Mouse (Mus musculus) right cerebral cortex, postnatal 4 days (tissue): ENCODE data around the gene Grcc10.

ENCODE experiments used
- DNase-seq: peaks from one replicate; pipeline ENCODE4 v3.0.0-alpha.2; 2022

Grcc10 gene

GRCm38 (mm10) chr6:124729850-124730705, 11.1 kb downstream of the Grcc10 start:
- no peak for DNase-seq

GRCm38 (mm10) chr6:124728621-124729020, 12.6 kb downstream of the Grcc10 start:
- no peak for DNase-seq

GRCm38 (mm10) chr6:124724472-124724871, 16.7 kb downstream of the Grcc10 start:
- DNase-seq, result no peak

GRCm38 (mm10) chr6:124723541-124723940, 17.6 kb downstream of the Grcc10 start:
- no peak for DNase-seq

GRCm38 (mm10) chr6:124722876-124723473, 18.2 kb downstream of the Grcc10 start:
- no peak for DNase-seq

- no peak for DNase-seq
These were observed 20.3 kb downstream of the Grcc10 start for GRCm38 (mm10) chr6:124720904-124721303.

- no peak for DNase-seq
These were observed 21.7 kb downstream of the Grcc10 start for GRCm38 (mm10) chr6:124719354-124719978.

GRCm38 (mm10) chr6:124718703-124719102, 22.5 kb downstream of the Grcc10 start:
- no peak for DNase-seq

- DNase-seq, result no peak
These were observed 23.2 kb downstream of the Grcc10 start for GRCm38 (mm10) chr6:124717968-124718367.

GRCm38 (mm10) chr6:124716864-124717490, 24.2 kb downstream of the Grcc10 start:
- DNase-seq, result no peak

- no peak for DNase-seq
These were observed 28.3 kb downstream of the Grcc10 start for GRCm38 (mm10) chr6:124712918-124713317.

GRCm38 (mm10) chr6:124711824-124712782, 29.1 kb downstream of the Grcc10 start, which contains the start of the genes Emg1 and Phb2:
TSS of gene Emg1 (minus strand) at chr6:124712178.
TSS of gene Phb2 (plus strand) at chr6:124712336.
- peak; percentile 94 for DNase-seq

GRCm38 (mm10) chr6:124708289-124708889, 32.8 kb downstream of the Grcc10 start:
- DNase-seq, result no peak

- no peak for DNase-seq
These were observed 35.0 kb downstream of the Grcc10 start for GRCm38 (mm10) chr6:124706061-124706627.

- no peak for DNase-seq
These were observed 36.8 kb downstream of the Grcc10 start for GRCm38 (mm10) chr6:124704417-124704816.

GRCm38 (mm10) chr6:124703789-124704188, 37.4 kb downstream of the Grcc10 start:
- no peak for DNase-seq

- peak; percentile 71 for DNase-seq
These were observed 38.4 kb downstream of the Grcc10 start for GRCm38 (mm10) chr6:124702784-124703103.

GRCm38 (mm10) chr6:124702102-124702783, 38.9 kb downstream of the Grcc10 start:
- no peak for DNase-seq

GRCm38 (mm10) chr6:124701338-124701737, 39.8 kb downstream of the Grcc10 start:
- peak; percentile 32 for DNase-seq

- no peak for DNase-seq
These were observed 41.1 kb downstream of the Grcc10 start for GRCm38 (mm10) chr6:124699962-124700610.
